Mouse (Mus musculus) bone marrow macrophage, adult 2 months (primary cell): ENCODE data around the gene Dennd5b. TPM values are rescaled to one million over a fixed set of nuclear protein-coding genes. Genes with fewer than 3 reads are reported as not detected.
"Not testable (repeated sequence)": the region's sequence is repeated elsewhere in the genome, so short reads cannot be mapped to it uniquely, and the experiment has no call there.

Source experiments
- H3K27ac ChIP-seq: 2 replicates; pipeline ENCODE4 v1.5.1; 2012; ENCODE audit warnings: low read depth, low read length; ENCODE audit not compliant: insufficient read depth
- H3K4me1 ChIP-seq: 2 replicates; pipeline ENCODE4 v1.6.1; 2012; ENCODE audit warnings: low read length; ENCODE audit not compliant: control insufficient read depth, insufficient read depth
- H3K4me3 ChIP-seq: 2 replicates; pipeline ENCODE4 v1.5.1; 2012; ENCODE audit warnings: mild to moderate bottlenecking, low read length, moderate library complexity; ENCODE audit not compliant: insufficient read depth
- CTCF ChIP-seq: IDR thresholded peaks from 2 replicates; pipeline ENCODE4 v1.5.1; 2012; ENCODE audit warnings: low read depth, mild to moderate bottlenecking, low read length, moderate library complexity
- POLR2A ChIP-seq: IDR thresholded peaks from 2 replicates; pipeline ENCODE4 v1.6.1; 2012; ENCODE audit warnings: mild to moderate bottlenecking, low read depth, low read length, borderline replicate concordance
- polyA plus RNA-seq: library from polyadenylated mRNA; stranded (reverse); fragments of >200 nt; gene quantifications from 2 replicates; pipeline ENCODE4 v1.2.4, GENCODE M21; 2012; ENCODE audit not compliant: missing spikeins, insufficient read depth, insufficient read length

The Dennd5b gene
- polyA plus RNA-seq, 1 experiment: 0.19 TPM

DNA sequence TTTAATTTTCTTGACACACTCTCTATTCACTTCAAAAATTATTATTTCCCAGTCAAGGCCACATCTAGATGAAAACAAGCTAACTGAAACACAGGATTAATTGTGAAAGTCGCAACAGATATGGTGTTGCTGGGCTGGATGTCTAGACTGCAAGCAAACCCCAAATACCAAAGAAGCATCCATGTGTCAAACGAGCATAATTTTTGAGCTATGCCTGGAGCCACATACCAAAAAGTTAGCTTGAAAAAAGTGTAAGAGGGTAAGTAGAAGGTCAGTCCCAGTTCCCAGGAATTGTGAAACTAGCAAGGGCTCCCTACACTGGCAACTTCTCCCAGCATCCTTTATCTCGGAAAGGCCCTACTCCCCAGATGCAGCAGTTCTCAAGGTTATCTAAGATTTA is 157.8 kb downstream of the Dennd5b start:
- H3K27ac ChIP-seq: no peak overlapping the region
- no peak for TF ChIP-seq POLR2A
- no peak for TF ChIP-seq CTCF
- peak overlapping the region; percentile 98 for H3K4me3 ChIP-seq
- peaks cover 14% of the 10 kb centered on the region for H3K4me1 ChIP-seq

GRCm38 (mm10) chr6:148942406-148942805 is 159.1 kb downstream of the Dennd5b start:
- H3K4me1 ChIP-seq: peaks cover 16% of the 10 kb centered on the region
- no peak overlapping the region for H3K4me3 ChIP-seq
- H3K27ac ChIP-seq: no peak overlapping the region
- TF ChIP-seq CTCF (no peak), POLR2A (no peak)

DNA sequence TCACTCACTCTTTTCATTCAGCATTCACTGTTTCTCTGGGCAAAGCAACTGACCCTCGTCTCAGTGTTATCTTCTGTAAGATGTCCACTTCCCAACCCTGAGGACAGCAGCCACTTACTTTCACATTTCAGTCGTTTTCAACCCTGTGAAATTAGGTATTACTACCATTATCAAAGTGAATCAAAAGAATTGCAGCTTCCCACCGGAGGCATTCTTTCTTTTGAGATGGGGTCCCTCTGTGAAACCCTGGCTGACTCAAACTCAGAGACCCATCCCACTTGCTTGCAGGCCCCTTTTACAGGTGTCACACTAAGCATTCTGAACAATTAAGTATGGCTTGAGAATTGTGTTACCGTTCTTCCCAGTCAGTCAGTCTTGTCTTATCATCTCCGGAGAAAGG is 159.6 kb downstream of the Dennd5b start:
- H3K27ac ChIP-seq: no peak overlapping the region
- no peak overlapping the region for H3K4me3 ChIP-seq
- H3K4me1 ChIP-seq: peaks cover 14% of the 10 kb centered on the region
- TF ChIP-seq POLR2A (no peak), CTCF (no peak)

DNA sequence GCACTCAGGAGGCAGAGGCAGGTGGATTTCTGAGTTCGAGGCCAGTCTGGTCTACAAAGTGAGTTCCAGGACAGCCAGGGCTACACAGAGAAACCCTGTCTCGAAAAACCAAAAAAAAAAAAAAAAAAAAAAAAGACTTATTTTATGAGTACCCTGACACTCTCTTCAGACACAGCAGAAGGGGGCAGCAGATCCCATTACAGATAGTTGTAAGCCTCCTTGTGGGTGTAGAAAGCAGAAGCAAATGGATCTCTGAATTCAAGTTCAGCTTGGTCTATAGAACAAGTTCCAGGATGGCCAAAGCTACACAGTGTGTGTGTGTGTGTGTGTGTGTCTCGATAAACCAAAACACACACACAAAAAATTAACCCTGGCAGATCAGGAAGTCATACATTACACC is 161.1 kb downstream of the Dennd5b start:
- H3K4me3 ChIP-seq, H3K27ac ChIP-seq: not testable (repeated sequence)
- H3K4me1 ChIP-seq: peaks cover 17% of the 10 kb centered on the region

Other genes starting within 250 kb of the Dennd5b start
- gene Caprin2, start 205.4 kb downstream of the Dennd5b start, polyA plus RNA-seq: 8.3 and 9.5 TPM in 2 replicates
- gene Sinhcaf, start 155.2 kb downstream of the Dennd5b start, polyA plus RNA-seq: 10.2 and 10.9 TPM in 2 replicates
- gene Gm10203, start 28.5 kb upstream of the Dennd5b start, polyA plus RNA-seq: not detected in 2 replicates
- 5.8 and 9.0 TPM in 2 replicates for gene Etfbkmt, start 38.2 kb upstream of the Dennd5b start, polyA plus RNA-seq
- 14.7 and 18.1 TPM in 2 replicates for gene Amn1, start 87.0 kb upstream of the Dennd5b start, polyA plus RNA-seq
- gene Resf1, start 207.7 kb upstream of the Dennd5b start, polyA plus RNA-seq: 46.4 and 50.0 TPM in 2 replicates